Mouse (Mus musculus) left cerebral cortex, postnatal 36 days (tissue): ENCODE measurements around the gene Pard3b. TPM values are rescaled to one million over a fixed set of nuclear protein-coding genes. Genes with fewer than 3 reads are reported as not detected.

ENCODE experiments used
- DNase-seq, 2 experiments: peaks; one replicate each; pipeline ENCODE4 v3.0.0; 2021 to 2022; ENCODE audit warnings: low spot score in 2 of 2, mixed read lengths in 1 of 2
- intact Hi-C: fragments of 180-260 bp; cut with DNase I; formaldehyde crosslinking; loops from one replicate; pipeline ENCODE4 v1.15.1; 2025
- total RNA-seq, 2 experiments: library from RNA; stranded (reverse); gene quantifications; 2 replicates each; pipeline ENCODE4 v1.2.3; 2021

The Pard3b gene
- total RNA-seq, 2 experiments from 2014 or later, result 2.7 to 4.0 TPM

DNA sequence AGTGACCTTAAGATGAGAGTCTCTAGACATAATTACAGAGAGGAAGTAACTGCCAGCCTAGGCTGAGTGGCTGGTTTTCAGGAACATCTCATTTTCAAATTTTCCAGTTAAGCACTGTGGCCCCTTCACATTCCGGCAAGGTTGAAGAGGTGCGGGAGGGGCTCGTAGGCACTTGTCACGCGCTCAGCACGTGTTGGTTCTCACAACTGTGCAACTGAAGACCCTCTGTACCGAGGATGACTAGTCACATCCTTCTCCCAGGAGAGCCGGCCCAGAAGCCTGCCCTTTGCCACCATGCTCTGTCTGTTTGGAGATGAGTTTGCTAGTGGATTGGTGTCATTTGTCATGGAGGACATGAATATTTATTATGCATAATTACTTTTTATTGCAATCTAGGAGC is 558.9 kb downstream of the Pard3b start:
- intact Hi-C loops, result no loop called here

GRCm38 (mm10) chr1:62200919-62201318 is 562.3 kb downstream of the Pard3b start:
- intact Hi-C loops, result no loop called here

More for the DNA sequence above, 558.9 kb downstream of the Pard3b start:
- DNase-seq, result no peak

DNA sequence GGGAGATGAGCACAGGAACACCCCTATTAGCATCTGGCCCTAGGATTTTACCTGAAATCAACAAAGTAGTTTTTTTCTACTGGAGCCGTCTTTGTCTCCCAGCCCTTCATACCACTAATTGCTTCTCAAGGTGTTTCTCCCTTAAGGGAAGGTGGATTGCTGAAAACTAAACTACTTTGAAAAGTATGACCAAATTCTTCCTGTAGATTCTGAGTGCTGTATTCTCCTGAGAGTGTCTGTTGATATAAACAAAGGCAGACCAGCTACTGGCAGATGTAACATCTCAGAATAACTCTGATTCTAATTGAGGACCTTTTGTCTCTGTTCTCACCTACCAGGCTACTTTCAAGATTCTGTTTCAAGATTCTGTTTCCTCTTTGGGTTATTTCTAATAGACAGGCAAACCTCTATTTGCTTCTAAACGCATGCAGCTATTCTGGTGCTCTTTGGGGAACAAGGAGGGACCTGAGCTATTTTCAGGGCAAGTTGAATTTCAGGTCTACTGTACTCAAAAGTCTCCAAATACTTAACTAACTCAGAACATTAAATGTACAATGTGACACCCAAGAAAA is 563.1 kb downstream of the Pard3b start:
- intact Hi-C loops, result no loop called here
- no peak for DNase-seq

More at GRCm38 (mm10) chr1:62200919-62201318, 562.3 kb downstream of the Pard3b start:
- DNase-seq, result no peak

GRCm38 (mm10) chr1:62213285-62213684 is 574.7 kb downstream of the Pard3b start:
- DNase-seq, result no peak
- intact Hi-C loops, result no loop called here

- intact Hi-C loops, result no loop called here
- peak in 1 of 2 experiments; percentile 6 for DNase-seq
Measured at GRCm38 (mm10) chr1:62215842-62216241, 577.2 kb downstream of the Pard3b start.

GRCm38 (mm10) chr1:62216568-62216967 is 577.9 kb downstream of the Pard3b start:
- intact Hi-C loops, result no loop called here
- DNase-seq, result peak; percentile 9 to 21

GRCm38 (mm10) chr1:62229129-62229528 is 590.5 kb downstream of the Pard3b start:
- no peak for DNase-seq
- intact Hi-C loops, result no loop called here

DNA sequence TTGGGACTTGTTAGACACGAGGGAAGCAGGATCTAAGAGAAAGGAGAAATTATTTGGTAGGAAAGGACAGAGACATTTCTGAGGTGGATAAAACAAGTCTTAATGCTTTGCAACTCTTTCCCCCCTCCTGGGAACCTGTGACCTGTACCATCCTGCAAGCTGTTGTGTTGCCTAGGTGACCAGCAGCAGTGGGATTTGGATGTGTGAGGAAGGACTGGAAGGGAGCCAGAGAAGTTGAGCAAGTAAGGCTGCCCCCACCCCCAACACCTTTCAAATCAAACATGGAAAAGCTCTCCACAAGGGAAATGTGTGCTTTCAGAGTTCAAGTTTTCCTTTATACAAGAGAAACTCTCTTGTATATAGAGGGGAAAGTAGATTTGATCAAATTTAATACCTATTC is 595.4 kb downstream of the Pard3b start:
- no peak for DNase-seq
- intact Hi-C loops, result no loop called here

GRCm38 (mm10) chr1:62235121-62235520 is 596.5 kb downstream of the Pard3b start:
- intact Hi-C loops, result no loop called here
- DNase-seq, result no peak

- no peak for DNase-seq
- intact Hi-C loops, result no loop called here
Measured at GRCm38 (mm10) chr1:62244191-62244984, 605.8 kb downstream of the Pard3b start.

- no peak for DNase-seq
- intact Hi-C loops, result no loop called here
Measured at GRCm38 (mm10) chr1:62252432-62252831, 613.8 kb downstream of the Pard3b start.

- no peak for DNase-seq
- intact Hi-C loops, result no loop called here
Measured at GRCm38 (mm10) chr1:62254316-62254715, 615.7 kb downstream of the Pard3b start.

DNA sequence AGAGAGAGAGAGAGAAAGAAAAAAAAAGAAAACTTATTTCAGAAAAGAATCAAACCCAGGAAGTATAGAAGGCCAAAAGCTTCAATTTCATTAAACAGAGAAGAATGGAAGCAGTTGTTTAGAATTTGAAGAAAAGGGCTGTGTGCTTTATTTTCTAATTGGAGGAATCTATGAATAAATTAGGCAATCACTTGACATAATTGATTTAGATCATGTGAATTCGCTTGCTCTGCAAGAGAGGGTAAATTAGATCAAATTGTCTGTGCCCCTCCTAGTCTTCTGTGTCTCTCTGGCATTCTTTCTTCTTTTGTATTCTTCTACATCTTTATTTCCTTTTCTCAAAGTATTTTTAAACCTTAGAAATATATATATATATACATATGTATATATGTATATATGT is 616.3 kb downstream of the Pard3b start:
- DNase-seq, result no peak
- intact Hi-C loops, result no loop called here

DNA sequence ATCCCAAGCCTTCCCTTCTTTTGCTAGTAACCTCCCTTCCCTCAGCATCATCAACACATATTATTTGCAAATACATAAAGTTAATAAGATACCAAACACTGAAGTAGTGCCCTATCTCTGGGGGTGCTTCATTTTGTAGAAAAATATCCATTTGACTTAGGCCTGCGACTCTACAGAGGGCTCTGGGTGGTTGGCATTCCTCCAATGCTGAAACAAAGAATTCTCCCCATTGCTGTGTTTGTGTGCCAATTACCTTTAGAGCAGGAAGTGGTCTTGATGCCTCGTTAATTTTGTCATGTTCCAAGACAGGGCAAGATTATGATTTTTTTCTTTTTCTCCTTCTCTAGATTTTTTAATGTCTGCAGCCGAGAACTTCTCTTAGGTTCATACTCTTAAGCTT is 637.8 kb downstream of the Pard3b start:
- DNase-seq, result no peak
- intact Hi-C loops, result no loop called here

- intact Hi-C loops, result no loop called here
Measured at GRCm38 (mm10) chr1:62278586-62278985, 640.0 kb downstream of the Pard3b start.

DNA sequence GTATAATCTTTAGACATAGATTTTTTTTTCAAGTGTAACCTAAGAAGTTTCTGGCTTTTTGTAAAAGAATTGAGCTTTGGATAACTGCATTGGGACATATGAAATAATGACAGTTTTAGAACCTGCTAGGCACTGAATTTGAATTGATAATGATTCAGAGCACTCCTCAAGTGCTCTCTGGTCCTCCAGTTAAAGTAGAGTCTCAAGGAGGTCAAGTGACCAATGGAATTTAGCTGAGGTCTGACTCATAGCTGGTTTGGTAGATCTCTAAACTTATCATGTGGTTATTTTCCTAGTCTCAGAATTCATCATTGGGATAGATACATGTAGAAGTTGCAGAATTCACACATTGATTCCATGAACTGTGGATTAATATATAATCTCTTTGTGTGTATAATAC is 642.0 kb downstream of the Pard3b start:
- no peak for DNase-seq
- intact Hi-C loops, result no loop called here

More at GRCm38 (mm10) chr1:62278586-62278985, 640.0 kb downstream of the Pard3b start:
- DNase-seq, result no peak

DNA sequence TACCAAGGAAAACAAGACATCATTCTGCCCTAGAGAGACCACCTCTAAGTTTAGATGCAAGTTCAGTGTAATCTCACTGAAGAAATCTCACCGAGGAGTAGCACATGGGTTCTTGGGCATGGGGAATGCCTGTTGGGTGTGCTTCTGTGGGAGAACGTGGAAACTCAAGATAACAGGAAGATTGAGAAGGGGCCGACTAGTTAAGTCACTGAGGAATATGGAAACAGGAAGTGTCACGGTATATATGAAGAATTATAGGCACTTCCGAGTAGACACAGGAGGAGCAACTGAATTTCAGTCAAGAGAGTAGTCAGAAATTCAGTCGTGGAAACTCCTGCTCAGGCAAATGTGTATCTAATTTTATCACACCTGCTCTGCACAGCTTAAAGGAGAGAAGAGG is 644.2 kb downstream of the Pard3b start:
- no peak for DNase-seq
- intact Hi-C loops, result no loop called here

DNA sequence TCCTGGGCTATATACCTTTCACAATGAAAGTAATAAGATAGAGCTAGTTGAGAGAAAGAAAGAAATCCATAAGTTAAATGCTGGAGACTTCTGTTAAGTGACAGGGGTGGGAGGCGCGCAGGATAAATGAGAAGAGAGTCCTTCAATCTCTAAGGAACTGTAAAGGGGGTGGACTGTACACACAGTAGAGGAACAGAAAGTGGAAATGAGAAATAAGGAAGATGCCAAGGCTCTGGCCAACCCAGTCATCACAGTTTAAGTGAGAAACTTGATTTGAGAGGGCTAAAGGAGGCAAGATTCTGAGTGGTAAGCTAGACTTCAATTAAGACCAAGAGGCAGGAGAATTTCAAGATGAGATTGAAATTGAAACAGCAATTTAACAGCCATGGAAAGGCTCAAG is 645.0 kb downstream of the Pard3b start:
- intact Hi-C loops, result no loop called here
- DNase-seq, result no peak

DNA sequence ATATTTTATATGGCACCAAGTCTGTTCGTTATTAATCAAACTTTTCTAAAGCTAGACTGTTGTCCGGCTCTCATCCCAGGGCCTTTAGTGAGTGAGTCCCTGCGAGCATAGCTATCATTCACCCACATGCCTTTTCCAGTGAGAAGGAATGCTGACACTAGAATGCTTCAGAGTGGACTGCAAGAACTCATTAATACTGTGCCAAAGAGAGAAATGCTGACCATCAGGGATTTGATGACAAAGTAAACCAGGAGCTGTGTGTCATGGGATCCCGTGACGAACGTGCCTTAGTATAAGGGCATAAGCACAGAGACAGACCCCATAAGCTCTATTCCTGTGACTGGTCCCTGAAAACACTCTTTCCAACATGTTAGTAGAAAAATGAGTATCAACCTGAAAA is 670.8 kb downstream of the Pard3b start:
- intact Hi-C loops, result no loop called here
- DNase-seq, result no peak

- no peak for DNase-seq
- intact Hi-C loops, result no loop called here
Measured at GRCm38 (mm10) chr1:62325237-62325636, 686.6 kb downstream of the Pard3b start.

DNA sequence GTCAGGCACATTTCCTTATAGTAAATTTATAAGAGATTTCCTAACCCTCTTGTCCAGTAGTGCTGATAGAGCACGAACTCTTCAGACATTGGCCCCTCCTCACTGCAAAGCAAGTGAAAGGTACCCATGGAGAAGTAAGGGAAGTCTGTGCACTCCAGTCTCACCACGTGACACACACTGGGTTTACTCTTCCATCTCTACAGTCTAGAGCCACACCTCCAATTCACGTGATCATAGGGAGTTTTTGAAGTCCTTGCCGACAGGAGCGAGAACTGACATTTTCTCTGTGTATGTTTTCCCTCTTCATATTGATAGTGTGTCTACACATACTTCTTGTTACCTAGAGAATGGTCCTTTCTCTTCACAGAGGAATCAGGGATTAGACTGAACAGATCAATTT is 689.1 kb downstream of the Pard3b start:
- intact Hi-C loops, result no loop called here
- no peak for DNase-seq
